Mouse (Mus musculus): ENCODE results near the gene Nectin1.
A peak's percentile ranks its signal among the peaks of the same experiment; 100 is the strongest.

Gene Nectin1

DNA sequence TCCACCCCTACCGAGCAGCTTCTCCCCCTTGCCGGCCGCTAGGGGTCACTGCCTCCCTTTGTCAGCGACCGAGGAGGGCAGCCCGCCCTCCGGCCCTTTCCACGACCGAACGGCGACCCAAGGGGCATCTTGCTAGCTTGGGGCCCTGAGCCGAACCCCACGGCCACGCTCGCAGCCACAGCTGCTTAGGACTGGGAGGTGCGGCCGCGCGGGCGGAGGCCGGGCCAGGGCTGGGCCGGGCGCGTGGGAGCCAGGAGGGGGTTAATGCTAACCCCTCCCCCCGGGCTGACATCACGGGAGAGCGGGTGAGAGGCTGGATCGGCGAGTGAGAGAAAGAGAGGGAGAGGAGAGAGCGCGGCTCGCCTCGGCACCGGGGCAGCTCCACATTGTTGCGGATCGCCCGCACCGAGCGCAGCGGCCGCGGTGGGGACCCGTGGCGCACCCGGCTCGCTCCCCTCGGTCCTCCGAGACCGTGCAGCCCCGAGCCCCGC, at the start of gene Nectin1:
Nectin1 (plus strand) TSS at position 338 of the 491 bp plus-strand sequence.
- peak; percentile 95 for DNase-seq (ENCODE audit: inconsistent ontology term)

DNA sequence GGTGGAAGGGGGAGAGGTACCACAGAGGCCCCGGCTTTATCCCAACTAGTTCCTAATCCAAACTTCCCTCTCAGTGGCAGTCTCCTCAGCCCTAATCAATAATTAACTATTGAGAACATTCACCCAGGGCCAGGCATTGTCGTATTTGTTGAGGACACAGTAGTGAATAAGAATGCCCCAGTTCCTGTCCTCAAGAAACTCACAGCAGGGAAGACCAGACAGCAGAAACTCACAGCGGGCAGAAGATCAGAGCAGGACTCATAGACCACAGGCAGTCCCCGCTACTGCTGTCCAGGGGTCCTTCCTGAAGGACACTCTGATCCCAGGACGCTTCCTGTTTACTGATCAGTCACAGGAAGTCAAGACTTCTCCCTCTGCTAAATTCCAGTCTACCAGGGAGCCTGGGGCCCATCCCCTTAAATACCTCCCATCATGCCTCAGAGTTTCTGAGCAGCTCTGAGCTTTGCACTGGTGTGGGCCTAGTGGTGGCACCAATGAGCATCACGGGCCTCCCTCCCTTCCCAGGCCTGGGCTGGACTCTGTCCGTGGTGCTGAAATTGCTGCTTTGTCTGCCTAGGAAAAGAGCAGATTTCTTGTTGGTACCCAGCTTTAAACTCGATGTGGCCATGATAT, 45.6 kb upstream of the Nectin1 start:
- DNase-seq (ENCODE audit: inconsistent ontology term): peak; percentile 83

DNA sequence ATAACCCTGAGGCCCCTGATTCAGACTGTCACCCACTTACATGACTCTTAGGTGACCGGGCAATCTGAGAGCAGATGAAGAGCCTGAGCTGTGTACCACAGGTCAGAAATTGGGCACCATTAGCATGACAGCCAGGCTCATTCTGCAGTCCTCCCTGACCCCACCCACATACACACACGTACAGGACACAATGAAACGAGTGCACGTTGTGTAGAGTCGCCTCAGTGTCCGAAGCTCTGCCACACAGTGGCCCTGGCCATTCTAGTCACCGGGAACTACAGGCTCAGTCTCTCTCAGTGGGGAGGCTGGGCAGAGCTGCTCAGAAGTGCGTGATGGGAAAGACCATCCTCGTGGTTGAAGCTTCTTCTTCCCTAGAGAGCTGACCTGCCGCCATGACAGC, 44.9 kb upstream of the Nectin1 start:
- no peak for DNase-seq (ENCODE audit: inconsistent ontology term)

DNA sequence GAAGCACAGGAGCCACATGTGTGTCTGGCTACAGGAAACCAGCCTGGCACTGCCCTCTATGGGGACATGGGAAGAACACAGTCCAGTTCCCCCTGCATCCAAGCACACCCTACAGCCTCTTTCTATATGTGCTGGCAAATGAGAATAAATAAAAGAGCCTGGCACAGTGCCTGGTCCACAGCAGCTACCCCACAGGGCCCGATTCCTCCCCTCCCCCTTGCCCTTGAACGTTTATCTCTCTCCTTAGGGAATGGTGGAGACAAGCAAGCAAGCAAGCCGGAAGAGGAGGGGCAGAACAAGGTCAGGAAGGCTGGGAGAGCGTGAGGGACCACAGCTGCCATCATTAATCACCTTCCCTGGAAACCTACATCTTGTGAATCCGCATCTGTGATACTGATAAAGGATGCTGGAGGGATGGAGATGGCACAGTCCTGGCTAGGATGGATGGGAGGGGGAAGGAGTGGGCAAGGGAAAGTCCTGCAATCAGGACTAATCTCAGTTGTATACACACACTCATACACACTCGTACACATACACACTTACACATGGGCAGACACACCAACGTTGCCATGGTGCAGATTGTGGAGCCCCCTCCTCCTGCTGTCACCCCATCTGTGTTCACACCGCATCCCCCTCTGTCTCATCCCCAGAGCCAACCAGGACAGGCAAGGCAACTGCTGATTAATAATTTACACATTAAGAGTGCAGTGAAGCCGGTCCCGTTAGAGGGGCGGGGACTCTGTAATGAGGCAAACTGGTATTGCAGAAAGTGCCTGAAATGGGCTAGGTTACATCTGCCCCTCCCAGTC, 44.2 kb upstream of the Nectin1 start:
- DNase-seq (ENCODE audit: inconsistent ontology term): no peak

DNA sequence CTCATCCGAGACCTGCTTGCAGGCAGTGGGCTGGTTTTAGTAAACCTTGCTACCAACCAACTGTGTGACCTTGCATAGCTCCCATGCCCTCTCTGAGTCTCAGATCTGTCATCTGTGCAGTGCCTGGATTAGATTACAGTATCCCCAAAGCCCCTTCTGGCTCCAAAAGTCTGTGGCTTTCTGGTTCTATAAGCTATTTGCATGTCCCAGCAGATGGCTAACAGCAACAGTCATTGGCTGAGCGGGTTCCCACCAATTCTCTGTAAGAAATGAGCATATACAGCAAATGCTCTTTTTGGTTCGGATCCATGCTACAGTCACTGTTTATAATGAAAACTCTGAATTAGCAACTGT, 43.6 kb upstream of the Nectin1 start:
- no peak for DNase-seq (ENCODE audit: inconsistent ontology term)

DNA sequence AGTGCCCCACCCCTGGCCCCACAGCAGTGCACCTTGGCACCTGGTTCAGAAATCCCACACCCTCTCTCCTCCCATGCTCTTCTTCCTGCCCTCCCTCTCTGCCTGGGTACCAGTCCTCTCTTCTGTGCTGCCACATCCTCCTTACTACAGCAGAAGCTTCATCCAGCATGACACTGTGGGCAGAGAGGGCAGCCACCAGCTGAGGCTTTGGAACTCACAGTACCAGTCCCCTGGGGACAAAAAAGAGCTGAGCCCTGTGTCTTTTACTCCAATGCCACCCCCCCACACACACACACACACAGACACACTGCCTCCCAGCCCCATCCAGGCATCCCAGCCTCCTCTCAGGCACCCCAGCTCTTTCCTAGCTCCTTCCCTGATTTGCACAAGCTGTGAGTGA, 42.0 kb upstream of the Nectin1 start:
- no peak for DNase-seq (ENCODE audit: inconsistent ontology term)

DNA sequence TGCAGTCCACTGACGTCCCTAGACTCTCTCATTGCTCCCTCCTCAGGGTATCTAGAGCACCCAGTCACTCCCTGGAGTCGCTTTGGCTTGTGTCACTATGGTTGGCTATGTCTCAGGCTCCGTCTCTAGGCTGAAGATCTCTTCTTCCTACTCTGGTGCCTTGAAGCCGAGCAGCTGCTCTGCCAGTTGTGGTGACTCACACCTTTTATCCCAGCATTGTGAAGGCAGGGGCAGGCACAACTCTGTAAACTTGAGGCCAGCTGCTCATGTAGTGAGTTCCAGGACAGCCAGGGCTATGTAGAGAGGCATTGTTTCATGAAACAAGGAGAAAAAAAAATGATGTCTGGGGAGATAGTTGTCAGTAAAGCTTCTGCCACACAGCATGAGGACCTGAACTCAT, 36.2 kb upstream of the Nectin1 start:
- no peak for DNase-seq (ENCODE audit: inconsistent ontology term)

DNA sequence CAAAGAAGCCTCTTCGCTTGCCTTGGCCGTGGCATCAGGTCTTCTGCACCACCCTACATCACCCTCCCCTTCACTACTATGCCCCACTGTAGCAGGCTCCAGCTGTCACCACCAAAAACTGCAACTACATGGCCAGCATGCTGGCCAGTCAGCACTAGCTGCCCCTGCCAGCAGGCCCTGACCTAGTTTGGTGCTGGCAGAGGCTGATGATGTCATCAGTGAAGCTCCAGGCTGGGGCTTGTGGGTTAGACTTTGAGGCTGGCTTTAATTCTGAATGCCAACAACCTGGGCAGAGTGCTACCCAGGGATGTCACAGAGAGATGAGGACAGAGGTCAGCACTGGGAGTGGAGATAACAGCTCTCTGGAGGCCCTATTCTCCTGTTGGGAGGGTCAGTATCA, 35.1 kb upstream of the Nectin1 start:
- peak; percentile 66 for DNase-seq (ENCODE audit: inconsistent ontology term)

DNA sequence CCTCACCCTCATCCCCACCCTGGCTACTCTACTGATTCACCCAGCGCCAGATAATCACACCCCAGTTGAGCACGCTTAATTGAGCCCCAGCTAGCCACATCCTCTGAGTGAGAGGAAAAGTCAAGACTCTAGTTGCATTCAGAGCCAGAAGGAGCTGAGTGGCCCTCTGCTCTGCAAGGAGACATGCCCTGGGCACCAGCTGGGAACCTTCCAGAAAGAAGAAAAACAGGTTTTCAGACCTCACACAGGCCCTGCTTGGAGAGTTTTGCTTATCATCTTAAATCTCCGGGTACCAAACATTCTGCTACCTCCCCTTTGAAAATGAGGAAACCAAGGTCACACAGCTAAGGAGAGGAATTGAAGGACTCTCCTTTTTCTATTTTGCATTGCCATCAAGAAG, 30.4 kb upstream of the Nectin1 start:
- no peak for DNase-seq (ENCODE audit: inconsistent ontology term)

DNA sequence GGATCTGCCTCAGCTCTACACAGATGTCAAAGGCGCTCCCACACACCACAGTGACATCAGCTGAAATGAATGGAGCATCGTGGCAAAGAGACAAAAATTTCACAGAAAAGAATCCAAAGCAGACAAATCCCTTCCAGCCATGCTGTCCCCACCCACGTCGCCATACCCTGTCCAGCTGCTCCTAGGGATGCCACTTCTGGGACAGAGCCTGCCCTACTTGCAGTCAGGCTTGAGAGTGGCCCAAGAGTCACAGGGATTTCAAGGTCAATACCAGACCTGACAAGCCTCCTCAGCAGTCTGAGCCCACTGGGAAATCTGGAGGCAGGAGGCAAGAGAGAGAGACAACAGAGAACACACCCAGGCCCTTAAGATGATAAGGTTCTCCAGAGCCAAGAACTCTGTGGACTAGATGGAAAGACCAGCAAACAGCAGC, 24.4 kb upstream of the Nectin1 start:
- DNase-seq (ENCODE audit: inconsistent ontology term): peak; percentile 88

DNA sequence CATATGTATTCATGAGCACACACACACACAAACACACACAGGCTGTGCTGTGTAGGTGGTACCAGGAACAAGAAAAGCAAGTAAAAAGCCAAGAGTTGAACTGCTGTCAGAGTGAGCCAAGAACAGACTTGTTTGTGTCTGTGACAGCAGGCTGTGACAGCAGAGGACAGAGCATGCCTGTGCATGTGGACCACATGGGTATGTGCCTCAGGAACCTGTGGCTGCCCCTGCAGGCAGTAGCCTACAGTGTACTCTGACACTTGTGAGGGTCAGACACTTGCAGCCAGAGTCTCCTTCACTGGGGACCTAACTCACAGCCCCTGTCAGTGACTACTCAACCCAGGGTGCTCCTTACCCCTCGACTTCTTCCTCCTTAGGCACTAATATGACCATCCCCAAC, 23.7 kb upstream of the Nectin1 start:
- DNase-seq (ENCODE audit: inconsistent ontology term): no peak

DNA sequence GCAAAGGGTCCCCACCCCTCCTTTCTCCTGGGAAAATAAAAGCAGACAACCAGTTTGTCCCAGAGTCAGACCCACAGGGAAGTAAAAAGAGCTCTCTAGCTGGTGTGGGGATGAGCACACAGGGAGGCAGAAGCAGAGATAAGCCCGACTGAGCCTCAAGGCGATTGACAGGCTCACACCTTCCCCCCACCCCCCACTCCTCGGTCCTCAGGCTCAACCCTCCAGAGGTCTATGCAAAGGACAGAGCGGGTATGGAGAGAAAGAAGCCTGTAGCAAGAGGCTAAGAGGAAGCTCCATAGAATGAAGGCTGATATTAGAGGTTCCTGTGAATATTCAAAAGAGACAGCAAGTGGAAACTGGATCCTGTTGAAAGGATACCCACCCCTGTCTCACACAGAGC, 19.7 kb upstream of the Nectin1 start:
- no peak for DNase-seq (ENCODE audit: inconsistent ontology term)

DNA sequence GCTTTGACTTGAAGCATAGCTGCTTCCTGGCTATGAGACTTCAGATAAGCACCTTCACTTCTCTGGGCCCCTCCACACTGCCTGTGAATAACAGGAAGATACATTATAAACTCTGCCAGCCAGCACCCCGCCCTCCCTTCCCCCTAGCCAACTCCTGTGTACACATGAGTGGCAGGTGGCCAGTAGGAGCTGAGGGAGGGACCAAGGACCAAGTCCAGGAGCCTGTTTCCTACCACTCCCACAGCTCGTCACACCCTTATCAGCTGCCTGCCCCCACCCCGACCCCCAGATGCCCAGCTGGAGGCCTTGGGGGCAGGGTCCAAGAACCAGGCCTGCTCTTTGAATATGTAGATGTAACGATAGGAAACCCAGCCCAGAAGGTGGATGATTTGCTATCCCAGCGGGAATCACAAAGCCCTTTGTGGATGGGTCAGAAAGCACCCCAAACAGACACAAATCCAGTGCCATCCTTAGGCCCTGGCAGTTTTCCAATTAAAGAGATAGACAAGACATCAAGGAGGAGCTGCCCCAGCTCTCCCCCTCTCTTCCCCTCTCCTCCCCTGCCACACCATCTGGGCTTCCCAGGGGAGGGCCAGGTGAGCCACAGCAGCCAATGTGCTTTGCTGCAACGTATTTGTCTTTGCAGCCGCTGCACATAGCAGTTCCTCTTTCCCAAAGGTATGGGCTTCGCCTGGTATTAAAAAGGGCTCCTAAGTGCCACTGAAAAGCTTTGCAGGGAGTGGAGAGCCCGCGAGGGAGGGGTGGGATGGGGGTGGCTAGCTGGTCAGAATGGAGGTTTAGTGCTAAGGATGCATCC, 14.1 kb upstream of the Nectin1 start:
- DNase-seq (ENCODE audit: inconsistent ontology term): no peak

DNA sequence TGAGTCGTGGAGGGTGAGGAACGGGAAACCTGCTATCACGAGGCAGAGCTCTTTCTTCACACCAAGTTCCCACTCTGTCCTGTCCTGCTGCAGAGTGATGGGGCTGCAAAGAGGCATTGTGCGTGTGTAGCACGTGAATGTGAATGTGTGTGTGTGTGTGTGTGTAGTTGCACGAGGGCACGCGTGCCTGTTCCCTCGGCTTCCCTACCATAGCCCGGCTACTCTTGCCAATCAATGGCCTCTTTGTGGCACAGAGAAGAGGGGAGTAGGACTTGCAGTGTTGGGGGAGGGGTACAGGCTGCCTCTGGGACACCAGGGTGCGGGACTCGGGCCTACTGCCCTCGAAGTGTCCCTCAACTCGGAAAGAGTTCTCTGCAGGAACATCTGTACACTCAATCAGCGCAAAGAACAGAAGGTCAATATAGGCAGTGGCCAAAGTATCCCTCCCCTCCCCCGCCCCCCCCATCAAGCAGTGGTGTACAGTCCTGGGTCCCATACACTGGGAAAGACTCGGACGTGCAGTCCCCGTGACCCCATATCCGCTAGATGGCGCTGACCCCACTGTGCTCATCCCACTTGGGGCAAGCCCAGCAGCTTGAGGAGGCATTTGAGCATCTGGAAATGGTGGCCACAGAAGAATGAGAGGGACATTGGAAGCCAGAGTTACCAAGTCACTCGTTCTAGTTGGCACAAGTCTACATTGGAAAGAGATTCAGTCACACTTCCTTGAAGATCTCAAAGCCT, 13.3 kb upstream of the Nectin1 start:
- no peak for DNase-seq (ENCODE audit: inconsistent ontology term)

DNA sequence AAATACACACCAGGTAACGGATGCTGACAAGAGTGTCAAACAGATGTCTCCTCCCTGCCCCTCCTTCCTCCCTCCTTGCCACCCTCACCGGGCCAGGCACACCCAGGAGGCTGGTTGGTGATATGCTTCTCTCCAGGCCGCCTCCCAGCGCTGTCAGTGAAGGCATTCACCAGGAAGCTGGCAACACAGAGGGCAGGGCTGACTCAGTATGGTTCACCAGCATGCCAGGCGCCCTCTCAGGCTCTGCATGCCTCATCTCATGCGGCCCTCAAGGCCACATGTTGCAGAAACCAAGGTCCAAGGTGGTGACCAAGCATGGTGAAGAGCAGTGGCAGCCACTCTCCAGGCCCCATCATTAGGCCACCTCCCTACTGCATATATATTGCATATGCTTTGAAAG, 11.9 kb upstream of the Nectin1 start:
- DNase-seq (ENCODE audit: inconsistent ontology term): no peak

DNA sequence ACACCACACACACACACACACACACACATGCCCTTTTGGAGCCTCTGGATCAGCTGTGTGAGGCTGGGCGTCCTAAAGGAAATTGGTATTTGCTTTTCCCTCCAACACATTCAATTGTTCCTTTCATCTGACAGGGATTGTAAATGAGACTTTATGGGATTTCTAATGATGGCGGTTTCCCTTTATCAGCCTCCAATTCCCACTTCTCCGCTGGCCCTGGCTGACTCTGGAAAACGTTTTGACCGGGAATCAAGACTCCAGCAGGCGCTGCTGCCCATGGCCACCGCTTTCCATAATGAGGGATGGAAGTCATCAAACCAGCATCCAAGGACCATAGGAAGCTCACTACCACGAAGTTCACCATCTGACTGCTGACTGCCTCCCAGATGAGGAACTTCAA, 11.1 kb upstream of the Nectin1 start:
- DNase-seq (ENCODE audit: inconsistent ontology term): no peak

DNA sequence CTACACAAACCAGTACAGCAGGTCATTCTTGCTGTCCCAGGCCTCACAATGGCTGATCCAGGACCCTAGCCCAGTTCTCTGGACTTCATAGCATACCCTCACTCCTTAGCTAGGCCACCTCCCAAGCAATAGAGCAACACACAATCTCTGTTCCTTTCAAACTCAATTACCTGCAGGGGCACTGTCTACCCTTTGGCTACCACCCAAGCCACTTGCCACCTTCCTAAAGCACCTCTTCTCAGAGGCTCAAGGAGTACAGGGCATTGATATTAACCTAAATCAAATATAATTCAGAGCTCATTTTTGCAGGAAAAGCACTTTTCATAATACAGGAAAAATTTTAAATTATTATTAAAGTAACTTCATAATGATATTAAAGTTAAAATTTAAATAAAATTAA, 8.8 kb upstream of the Nectin1 start:
- DNase-seq (ENCODE audit: inconsistent ontology term): no peak

DNA sequence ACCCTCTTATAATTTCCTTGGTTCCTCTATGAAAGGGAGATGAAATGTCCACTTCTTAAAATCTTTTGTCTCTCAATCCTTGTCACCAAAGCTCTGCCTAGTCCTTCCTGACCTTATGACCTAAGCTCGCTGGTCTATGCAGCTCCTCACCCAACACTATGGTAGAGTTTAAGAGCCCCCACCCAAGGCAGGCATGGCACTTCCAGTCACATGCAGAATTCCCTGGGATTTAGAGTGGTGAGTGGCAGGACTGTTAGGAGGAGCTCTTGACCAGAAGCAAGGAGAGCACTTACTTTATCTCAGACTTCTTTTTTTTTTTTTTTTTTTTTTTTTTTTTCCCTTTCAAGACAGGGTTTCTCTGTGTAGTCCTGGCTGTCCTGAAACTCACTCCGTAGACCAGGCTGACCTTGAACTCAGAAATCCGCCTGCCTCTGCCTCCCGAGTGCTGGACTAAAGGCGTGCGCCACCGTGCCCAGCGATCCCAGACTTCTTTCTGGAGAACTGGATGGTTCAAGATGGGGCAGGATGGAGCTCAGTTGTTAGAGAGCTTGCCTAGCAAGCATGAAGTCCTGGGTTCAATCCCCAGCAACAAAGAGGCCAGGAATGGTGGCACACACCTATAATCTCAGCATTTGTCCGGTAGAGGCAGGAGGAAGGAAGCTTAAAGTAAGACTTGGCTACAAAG, 7.6 kb upstream of the Nectin1 start:
- DNase-seq (ENCODE audit: inconsistent ontology term): no peak

DNA sequence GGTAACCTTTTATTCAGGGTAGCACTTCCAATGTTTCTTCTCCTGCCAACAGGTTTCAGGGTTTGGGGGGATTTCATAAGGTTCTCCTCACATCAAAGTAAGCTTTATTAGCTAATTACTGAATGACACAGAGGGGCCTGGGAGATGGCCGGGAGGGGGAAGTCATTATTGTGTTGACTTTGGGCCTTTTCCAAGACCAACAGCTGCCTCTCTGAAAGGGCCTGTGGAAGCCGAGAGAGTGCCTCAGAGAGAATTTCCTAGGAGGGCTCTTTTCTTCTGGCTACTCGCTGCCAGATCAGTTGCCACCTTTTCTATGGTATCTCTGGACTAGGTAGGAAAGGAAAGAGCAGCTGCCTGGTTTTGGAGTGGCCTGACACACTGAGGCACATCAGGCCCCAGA, 6.5 kb upstream of the Nectin1 start:
- peak; percentile 60 for DNase-seq (ENCODE audit: inconsistent ontology term)

DNA sequence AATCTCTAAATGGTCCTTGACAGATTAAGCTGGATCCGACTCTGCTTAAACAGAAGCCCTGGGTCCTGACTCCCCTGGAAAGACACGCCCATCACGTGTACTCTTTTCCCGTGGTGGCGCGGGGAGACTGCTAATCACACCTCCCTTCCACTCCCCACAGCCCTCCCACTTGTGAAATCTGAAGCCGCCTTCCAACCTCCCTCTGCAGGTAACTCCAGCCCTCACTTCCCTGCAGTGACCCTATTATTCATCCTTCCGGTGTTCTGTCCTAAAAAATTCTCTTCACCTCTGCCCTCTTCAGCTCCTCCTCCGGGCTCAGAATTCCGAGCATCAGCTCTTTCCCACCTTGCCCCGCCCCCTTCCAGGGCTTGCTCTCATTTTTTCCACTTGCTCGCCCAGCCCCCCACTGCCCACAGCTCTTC, 5.9 kb upstream of the Nectin1 start:
- no peak for DNase-seq (ENCODE audit: inconsistent ontology term)

DNA sequence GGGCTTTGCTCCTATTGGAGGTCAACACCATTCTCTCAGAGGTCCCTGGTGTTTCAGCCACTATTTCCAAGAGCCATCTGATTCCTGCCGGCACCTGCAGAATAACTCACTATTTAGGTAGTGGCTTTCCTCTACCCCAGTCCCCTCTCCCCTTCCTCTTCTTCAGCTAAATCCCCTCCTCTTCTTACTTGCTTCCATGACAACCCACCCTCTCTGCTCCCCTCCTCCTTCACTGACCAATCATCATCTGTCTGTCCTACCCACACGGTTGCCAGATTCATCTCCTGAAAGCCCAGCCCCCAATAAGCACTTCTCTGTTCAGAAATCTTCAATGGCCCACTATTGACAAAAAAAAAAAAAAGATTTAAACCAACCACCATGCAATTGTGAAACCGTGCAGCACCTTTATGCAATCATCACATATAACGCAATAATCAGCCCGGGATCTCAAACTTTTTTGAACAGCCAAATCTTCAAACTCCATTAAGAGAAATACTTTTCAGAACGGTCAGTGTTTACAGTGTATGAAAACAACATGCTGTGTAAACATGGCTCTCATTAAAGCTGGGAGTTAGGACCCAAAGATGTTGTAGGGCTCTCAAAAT, 5.2 kb upstream of the Nectin1 start:
- no peak for DNase-seq (ENCODE audit: inconsistent ontology term)

Data from Muller cell, postnatal 12 days (primary cell).